In the genomic region with DNA sequence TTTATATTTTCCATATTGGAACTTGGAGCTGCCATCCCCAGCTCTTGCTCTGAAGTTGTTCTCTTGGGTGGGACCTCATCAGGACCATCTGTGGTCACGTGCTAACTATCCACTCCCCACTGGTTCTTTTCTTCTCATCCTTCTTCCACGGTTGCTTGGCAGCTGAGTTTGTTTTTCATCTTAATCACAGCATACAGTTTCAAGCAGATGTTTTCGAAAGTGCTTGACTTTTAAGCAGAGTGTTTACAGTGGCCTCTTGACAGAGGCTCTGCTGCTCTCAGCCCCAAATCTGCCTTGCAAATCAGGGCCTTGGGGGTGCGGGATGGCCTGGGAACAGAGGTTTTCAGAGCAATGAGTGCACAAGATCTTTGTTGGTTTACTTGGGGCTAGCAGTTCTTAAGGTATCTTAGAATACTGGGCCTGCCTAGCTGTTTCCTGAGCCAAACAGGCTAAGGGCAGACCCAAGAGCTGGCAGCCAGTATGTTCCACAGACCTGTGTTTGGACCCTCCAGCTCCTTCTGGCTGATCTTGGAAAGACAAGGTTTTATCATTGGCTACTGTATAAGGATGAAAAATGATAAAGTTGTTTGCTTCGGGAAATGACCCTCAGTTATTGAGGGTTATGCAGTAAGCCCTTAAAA, we compare ENCODE assay signal across 10 mouse cellular contexts.
A peak's percentile ranks its signal among the peaks of the same experiment; 100 is the strongest.
DNase-seq lines count a peak whose midpoint lies in the region; TF ChIP-seq lines count a peak whose summit lies in the region.
"Had no signal": no experiment of that assay in that cellular context is flagged by ENCODE, and none has a peak within 500 bp of the region (broad histone marks: within the 10 kb centered on the region; RNA-seq: fewer than 3 reads in every experiment).

No protein-coding gene starts in this region.

- no peak for TF ChIP-seq POLR2A in CH12.LX (IDR thresholded peaks at IDR 0.05; ENCODE audit: low read depth, low read length)

- no peak overlapping the region for H3K27ac ChIP-seq in CH12.LX (ENCODE audit: insufficient read depth, low read depth)
- H3K27ac ChIP-seq: liver, embryonic 14.5 days had no signal

- peaks cover 2 to 25% of the 10 kb centered on the region in 2 experiments; a peak in 3 of 4 replicates for H3K4me1 ChIP-seq in CH12.LX (ENCODE audit: control insufficient read depth in 1 of 2, insufficient read depth in 2 of 2)

- no peaks in the 10 kb centered on the region for H3K9me3 ChIP-seq in CH12.LX (replicated peaks; ENCODE audit: low read length)

- 0 out of 2 replicates have a peak overlapping the region, but pooled peaks have one; percentile 18 for H3K4me2 ChIP-seq in CH12.LX (ENCODE audit: insufficient read depth, low read depth, poor library complexity, severe bottlenecking)

- no peak for TF ChIP-seq RAD21 in CH12.LX (IDR thresholded peaks at IDR 0.05; ENCODE audit: low read depth, low read length)

- no peak for TF ChIP-seq CTCF in CH12.LX (conservative IDR thresholded peaks at IDR 0.05 in 1 of 2, IDR thresholded peaks at IDR 0.05 in 1 of 2; ENCODE audit: low read depth in 2 of 2, low read length in 2 of 2)

- TF ChIP-seq EP300 in CH12.LX (IDR thresholded peaks at IDR 0.05; ENCODE audit: low read length), result no peak

- no peaks in the 10 kb centered on the region for H3K36me3 ChIP-seq in CH12.LX (replicated peaks in 1 of 2; ENCODE audit: control insufficient read depth in 1 of 2, insufficient read depth in 1 of 2, low read length in 1 of 2)

- H3K79me2 ChIP-seq in CH12.LX (replicated peaks; ENCODE audit: control insufficient read depth, extremely low read depth, insufficient read depth, poor library complexity, severe bottlenecking), result no peaks in the 10 kb centered on the region

- no peak overlapping the region for H3K9ac ChIP-seq in CH12.LX (ENCODE audit: insufficient read depth, low read depth)
- H3K9ac ChIP-seq: liver, embryonic 14.5 days had no signal

- in situ Hi-C loops in CH12.LX (cut with MboI; ENCODE audit: low pct_ligation_motif_present, low pct_unique_long_range_greater_than_20kb, low sequenced_read_pairs), result no loop called here

- dilution Hi-C loops in CH12.LX (cut with MboI; ENCODE audit: extremely low pct_ligation_motif_present, extremely low pct_unique_long_range_greater_than_20kb, low sequenced_read_pairs), result no loop called here

- DNase-seq in embryo, embryonic 10 days (ENCODE audit: low spot score), result peak; percentile 16
- DNase-seq in embryo, embryonic 11 days, result no peak
- peak; percentile 29 for DNase-seq in CH12.LX (ENCODE audit: extremely low read depth)
- peak; percentile 94 for DNase-seq in heart, adult 11 months
- peak; percentile 79 to 88 for DNase-seq in lung, adult 18-20 months
- DNase-seq in cerebellum, adult 11-12 months, result no peak
- DNase-seq in left cerebral cortex, postnatal 4 days, result no peak
- DNase-seq in urinary bladder, postnatal 36 days (ENCODE audit: low spot score in 2 of 2), result no peak
- DNase-seq: kidney, adult 18-20 months had no signal

- intact Hi-C loops in left cerebral cortex, postnatal 4 days (cut with DNase I), result no loop called here

- H3K4me3 ChIP-seq in CH12.LX (replicated peaks in 1 of 3; ENCODE audit: low read depth in 2 of 3, low read length in 2 of 3, poor library complexity in 1 of 3), result no peak overlapping the region

- H3K27me3 ChIP-seq in CH12.LX (replicated peaks), result no peaks in the 10 kb centered on the region

TF ChIP-seq in CH12.LX, 34 proteins besides CTCF, POLR2A, EP300 and RAD21:
- TF ChIP-seq BHLHE40 (IDR thresholded peaks at IDR 0.05; ENCODE audit: low read depth, low read length) (peak; percentile 51), KAT2A (IDR thresholded peaks at IDR 0.05; ENCODE audit: insufficient replicate concordance, low read length) (no peak)

Comparison
In these comparisons a context has a peak if more than half of its experiments do, and no peak if none do; other contexts are left out.
1. DNase-seq: peak in embryo, embryonic 10 days (single experiment), CH12.LX (single experiment), heart, adult 11 months (single experiment) and lung, adult 18-20 months (2 of 2); none in embryo, embryonic 11 days (single experiment), cerebellum, adult 11-12 months (single experiment), left cerebral cortex, postnatal 4 days (single experiment) and urinary bladder, postnatal 36 days (0 of 2).